Mouse (Mus musculus): ENCODE data around the gene Itm2a. TPM values are rescaled to one million over a fixed set of nuclear protein-coding genes. Genes with fewer than 3 reads are reported as not detected.

The Itm2a gene
- 1,448 and 1,513 TPM in 2 replicates for polyA plus RNA-seq (2014; fragmentation: Nextera tagmentation; extraction: Ambion mirVana)

- WGBS, result 22% methylated on average over 30 of the region's 30 CpGs
- Histone ChIP-seq H3K4me3 (ENCODE audit: low read depth, low read length) (peak within 1 kb of the TSS; percentile 48), H3K4me1 (ENCODE audit: control insufficient read depth, insufficient read depth, low read length) (no peaks in the 10 kb centered on the region; the same call in 1 of the 2 replicates), H3K27ac (ENCODE audit: low read length) (peak within 1 kb of the TSS; percentile 82), H3K9me3 (ENCODE audit: control insufficient read depth, low read depth, low read length) (no peaks in the 10 kb centered on the region), H3K36me3 (ENCODE audit: control insufficient read depth, insufficient read depth, low read length) (no peaks in the 10 kb centered on the region; the same call in 1 of the 2 replicates), H3K9ac (replicated peaks; ENCODE audit: low read depth, low read length) (peak within 1 kb of the TSS; percentile 48), H3K27me3 (ENCODE audit: control insufficient read depth, insufficient read depth, low read length) (no peaks in the 10 kb centered on the region), H3K4me2 (replicated peaks; ENCODE audit: low read depth, low read length) (peak within 1 kb of the TSS; percentile 40)
- ATAC-seq (ENCODE audit: insufficient number of reproducible peaks, insufficient read depth, low FRiP score, low read depth), result peak; percentile 95
Observed at GRCm38 (mm10) chrX:107402915-107403912, at the start of gene Itm2a. Gene Itm2a, minus strand, starts transcription at chrX:107403376.

DNA sequence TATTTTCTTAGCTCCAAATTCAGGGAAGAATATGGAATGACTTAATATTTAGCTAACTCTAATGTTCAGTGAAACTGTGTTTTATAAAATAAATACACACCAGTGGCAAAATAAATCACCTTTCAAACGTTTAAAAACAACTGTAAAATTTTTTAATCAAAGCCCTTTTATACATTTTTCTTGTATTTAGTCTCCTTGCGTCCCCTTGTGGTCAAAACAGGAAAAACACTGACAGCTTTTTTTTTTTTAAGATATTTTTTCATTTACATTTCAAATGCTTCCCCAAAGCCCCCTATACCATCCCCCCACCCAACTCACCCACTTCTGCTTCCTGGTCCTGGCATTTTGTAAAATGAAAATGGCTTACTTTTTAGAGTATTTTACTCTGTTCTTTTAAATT is 32.7 kb upstream of the Itm2a start:
- WGBS, result 2% methylated on average over 2 of the region's 2 CpGs
- ATAC-seq (ENCODE audit: insufficient number of reproducible peaks, insufficient read depth, low FRiP score, low read depth), result no peak

DNA sequence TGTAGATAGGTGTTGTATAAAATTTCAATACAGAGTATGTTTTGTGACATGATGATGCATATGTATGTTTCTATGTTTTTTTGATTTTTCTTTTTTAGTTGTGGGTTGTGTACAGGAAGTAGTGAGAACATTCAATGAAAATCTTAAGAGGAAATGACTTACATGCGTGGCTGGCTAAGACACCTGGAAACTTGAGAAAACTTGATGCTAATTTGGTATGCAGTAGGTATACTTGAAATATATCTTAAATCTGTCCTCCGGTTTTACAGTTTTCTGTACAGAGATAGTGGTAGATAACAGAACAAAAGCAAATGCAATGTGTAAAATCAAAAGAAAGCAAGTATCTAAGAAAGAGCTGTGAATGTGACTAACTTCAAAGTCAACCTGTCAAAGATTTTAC is 18.1 kb upstream of the Itm2a start:
- Histone ChIP-seq H3K9ac (replicated peaks; ENCODE audit: low read depth, low read length) (no peak overlapping the region), H3K9me3 (ENCODE audit: control insufficient read depth, low read depth, low read length) (no peaks in the 10 kb centered on the region), H3K27me3 (ENCODE audit: control insufficient read depth, insufficient read depth, low read length) (no peaks in the 10 kb centered on the region), H3K4me3 (ENCODE audit: low read depth, low read length) (no peak overlapping the region), H3K4me2 (replicated peaks; ENCODE audit: low read depth, low read length) (no peak overlapping the region), H3K4me1 (ENCODE audit: control insufficient read depth, insufficient read depth, low read length) (no peaks in the 10 kb centered on the region), H3K36me3 (ENCODE audit: control insufficient read depth, insufficient read depth, low read length) (no peaks in the 10 kb centered on the region), H3K27ac (ENCODE audit: low read length) (no peak overlapping the region)
- WGBS, result 89% methylated on average over 2 of the region's 2 CpGs
- no peak for ATAC-seq (ENCODE audit: insufficient number of reproducible peaks, insufficient read depth, low FRiP score, low read depth)

More for the DNA sequence above, 32.7 kb upstream of the Itm2a start:
- Histone ChIP-seq H3K36me3 (ENCODE audit: control insufficient read depth, insufficient read depth, low read length) (no peaks in the 10 kb centered on the region), H3K27me3 (ENCODE audit: control insufficient read depth, insufficient read depth, low read length) (no peaks in the 10 kb centered on the region), H3K4me1 (ENCODE audit: control insufficient read depth, insufficient read depth, low read length) (no peaks in the 10 kb centered on the region), H3K9ac (replicated peaks; ENCODE audit: low read depth, low read length) (no peak overlapping the region), H3K9me3 (ENCODE audit: control insufficient read depth, low read depth, low read length) (no peaks in the 10 kb centered on the region), H3K27ac (ENCODE audit: low read length) (no peak overlapping the region), H3K4me2 (replicated peaks; ENCODE audit: low read depth, low read length) (no peak overlapping the region), H3K4me3 (ENCODE audit: low read depth, low read length) (no peak overlapping the region)

GRCm38 (mm10) chrX:107417345-107417744 is 14.2 kb upstream of the Itm2a start:
- no peaks in the 10 kb centered on the region for H3K4me1 ChIP-seq (ENCODE audit: control insufficient read depth, insufficient read depth, low read length)
- H3K36me3 ChIP-seq (ENCODE audit: control insufficient read depth, insufficient read depth, low read length), result no peaks in the 10 kb centered on the region
- H3K4me2 ChIP-seq (replicated peaks; ENCODE audit: low read depth, low read length), result no peak overlapping the region
- no peak overlapping the region for H3K27ac ChIP-seq (ENCODE audit: low read length)
- ATAC-seq (ENCODE audit: insufficient number of reproducible peaks, insufficient read depth, low FRiP score, low read depth), result no peak
- no peak overlapping the region for H3K9ac ChIP-seq (replicated peaks; ENCODE audit: low read depth, low read length)
- WGBS, result 57% methylated on average over 3 of the region's 3 CpGs
- no peaks in the 10 kb centered on the region for H3K9me3 ChIP-seq (ENCODE audit: control insufficient read depth, low read depth, low read length)
- no peaks in the 10 kb centered on the region for H3K27me3 ChIP-seq (ENCODE audit: control insufficient read depth, insufficient read depth, low read length)
- H3K4me3 ChIP-seq (ENCODE audit: low read depth, low read length), result no peak overlapping the region

DNA sequence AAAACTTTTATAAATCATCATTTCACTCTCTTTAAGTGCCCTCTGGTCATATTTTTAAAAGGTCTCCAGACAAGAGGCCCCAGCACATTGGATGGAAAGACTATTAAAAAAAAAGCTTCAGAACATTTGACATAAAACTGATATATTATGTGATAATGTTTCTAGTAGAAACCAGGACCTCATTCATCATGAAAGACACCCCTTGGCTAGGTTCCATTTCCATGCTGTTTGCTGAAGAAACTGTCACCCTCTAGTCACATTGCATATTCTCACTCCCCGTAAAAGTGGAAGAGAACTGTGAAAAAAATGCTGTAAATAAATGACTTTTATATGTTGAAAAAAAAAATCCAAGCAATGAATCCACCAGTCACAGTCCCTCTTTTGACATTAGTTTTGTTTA is 12.8 kb upstream of the Itm2a start:
- Histone ChIP-seq H3K36me3 (ENCODE audit: control insufficient read depth, insufficient read depth, low read length) (no peaks in the 10 kb centered on the region), H3K27ac (ENCODE audit: low read length) (no peak overlapping the region), H3K4me2 (replicated peaks; ENCODE audit: low read depth, low read length) (no peak overlapping the region), H3K9ac (replicated peaks; ENCODE audit: low read depth, low read length) (no peak overlapping the region), H3K27me3 (ENCODE audit: control insufficient read depth, insufficient read depth, low read length) (no peaks in the 10 kb centered on the region), H3K4me3 (ENCODE audit: low read depth, low read length) (no peak overlapping the region), H3K4me1 (ENCODE audit: control insufficient read depth, insufficient read depth, low read length) (no peaks in the 10 kb centered on the region), H3K9me3 (ENCODE audit: control insufficient read depth, low read depth, low read length) (no peaks in the 10 kb centered on the region)
- whole genome bisulfite sequencing, result 56% methylated on average over 1 of the region's 1 CpGs
- no peak for ATAC-seq (ENCODE audit: insufficient number of reproducible peaks, insufficient read depth, low FRiP score, low read depth)

GRCm38 (mm10) chrX:107402481-107402880 is 695 bp downstream of the Itm2a start:
- Histone ChIP-seq H3K27ac (ENCODE audit: low read length) (peak overlapping the region; percentile 82), H3K4me3 (ENCODE audit: low read depth, low read length) (peak overlapping the region; percentile 48), H3K4me2 (replicated peaks; ENCODE audit: low read depth, low read length) (peak overlapping the region; percentile 40), H3K9ac (replicated peaks; ENCODE audit: low read depth, low read length) (peak overlapping the region; percentile 48), H3K9me3 (ENCODE audit: control insufficient read depth, low read depth, low read length) (no peaks in the 10 kb centered on the region), H3K4me1 (ENCODE audit: control insufficient read depth, insufficient read depth, low read length) (no peaks in the 10 kb centered on the region; the same call in 1 of the 2 replicates), H3K27me3 (ENCODE audit: control insufficient read depth, insufficient read depth, low read length) (no peaks in the 10 kb centered on the region), H3K36me3 (ENCODE audit: control insufficient read depth, insufficient read depth, low read length) (no peaks in the 10 kb centered on the region; the same call in 1 of the 2 replicates)
- 24% methylated on average over 18 of the region's 18 CpGs for WGBS
- ATAC-seq (ENCODE audit: insufficient number of reproducible peaks, insufficient read depth, low FRiP score, low read depth), result no peak

- Histone ChIP-seq H3K27ac (ENCODE audit: low read length) (no peak overlapping the region), H3K9ac (replicated peaks; ENCODE audit: low read depth, low read length) (no peak overlapping the region), H3K4me1 (ENCODE audit: control insufficient read depth, insufficient read depth, low read length) (no peaks in the 10 kb centered on the region), H3K36me3 (ENCODE audit: control insufficient read depth, insufficient read depth, low read length) (no peaks in the 10 kb centered on the region; the same call in 1 of the 2 replicates), H3K27me3 (ENCODE audit: control insufficient read depth, insufficient read depth, low read length) (no peaks in the 10 kb centered on the region), H3K9me3 (ENCODE audit: control insufficient read depth, low read depth, low read length) (no peaks in the 10 kb centered on the region), H3K4me3 (ENCODE audit: low read depth, low read length) (no peak overlapping the region), H3K4me2 (replicated peaks; ENCODE audit: low read depth, low read length) (no peak overlapping the region)
- 86% methylated on average over 8 of the region's 8 CpGs for WGBS
- no peak for ATAC-seq (ENCODE audit: insufficient number of reproducible peaks, insufficient read depth, low FRiP score, low read depth)
Observed at GRCm38 (mm10) chrX:107399087-107399486, 4.1 kb downstream of the Itm2a start.

- no peak overlapping the region for H3K4me3 ChIP-seq (ENCODE audit: low read depth, low read length)
- H3K9ac ChIP-seq (replicated peaks; ENCODE audit: low read depth, low read length), result no peak overlapping the region
- no peak overlapping the region for H3K4me2 ChIP-seq (replicated peaks; ENCODE audit: low read depth, low read length)
- 46% methylated on average over 3 of the region's 3 CpGs for WGBS
- no peaks in the 10 kb centered on the region for H3K36me3 ChIP-seq (ENCODE audit: control insufficient read depth, insufficient read depth, low read length)
- no peak overlapping the region for H3K27ac ChIP-seq (ENCODE audit: low read length)
- no peaks in the 10 kb centered on the region for H3K9me3 ChIP-seq (ENCODE audit: control insufficient read depth, low read depth, low read length)
- H3K27me3 ChIP-seq (ENCODE audit: control insufficient read depth, insufficient read depth, low read length), result no peaks in the 10 kb centered on the region
- ATAC-seq (ENCODE audit: insufficient number of reproducible peaks, insufficient read depth, low FRiP score, low read depth), result no peak
- no peaks in the 10 kb centered on the region for H3K4me1 ChIP-seq (ENCODE audit: control insufficient read depth, insufficient read depth, low read length)
Observed at GRCm38 (mm10) chrX:107393256-107393655, 9.9 kb downstream of the Itm2a start.
